Mouse (Mus musculus) cerebellum, adult (tissue): ENCODE data around the gene Kctd17.

Experiments
- ATAC-seq: cut with Nextera tagmentation; 2 replicates; pipeline ENCODE4 v1.9.2; 2017; ENCODE audit warnings: mild to moderate bottlenecking, moderate library complexity, mixed read lengths; ENCODE audit not compliant: insufficient number of reproducible peaks, low FRiP score, low TSS enrichment

Kctd17 gene

DNA sequence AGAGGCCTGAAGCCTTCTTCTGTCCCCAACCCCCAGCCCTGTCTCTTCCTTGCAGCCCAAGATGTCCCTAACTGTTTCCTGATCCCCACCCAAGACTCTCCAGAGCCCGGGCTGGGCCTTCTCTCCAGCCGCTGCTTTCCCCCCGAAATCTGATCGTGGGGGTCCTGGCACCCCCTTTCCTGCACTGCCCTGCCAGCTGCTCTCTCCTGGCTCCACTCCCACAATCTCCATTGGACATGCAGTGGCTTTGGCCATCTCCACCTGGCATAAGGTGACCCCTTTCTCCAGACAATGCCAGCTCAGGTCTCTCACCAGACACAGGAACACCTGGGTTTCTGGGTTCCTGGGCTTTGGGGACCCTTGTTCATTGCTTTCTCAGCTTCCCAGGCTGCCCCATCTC is 49.7 kb downstream of the Kctd17 start:
- ATAC-seq = no peak

DNA sequence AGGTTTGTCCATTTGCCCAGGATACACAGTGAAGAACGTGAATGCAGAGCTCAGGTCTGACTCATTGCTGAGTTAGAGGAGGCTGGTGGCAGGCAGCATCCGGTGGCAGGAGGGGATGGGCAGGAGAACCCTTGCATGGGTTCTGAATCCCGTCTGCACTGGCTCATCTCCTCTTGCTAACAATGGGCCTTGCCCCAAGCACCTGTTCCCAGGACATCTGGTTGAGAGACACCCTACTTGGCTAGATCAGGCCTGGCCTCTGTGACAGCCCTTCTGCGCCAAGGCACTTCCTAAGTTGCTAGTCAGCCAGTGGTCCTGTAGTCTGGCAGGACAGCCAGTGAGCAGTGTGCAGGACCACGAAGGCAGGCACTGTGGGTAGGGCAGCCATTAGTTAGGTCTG is 51.1 kb downstream of the Kctd17 start:
- no peak for ATAC-seq

DNA sequence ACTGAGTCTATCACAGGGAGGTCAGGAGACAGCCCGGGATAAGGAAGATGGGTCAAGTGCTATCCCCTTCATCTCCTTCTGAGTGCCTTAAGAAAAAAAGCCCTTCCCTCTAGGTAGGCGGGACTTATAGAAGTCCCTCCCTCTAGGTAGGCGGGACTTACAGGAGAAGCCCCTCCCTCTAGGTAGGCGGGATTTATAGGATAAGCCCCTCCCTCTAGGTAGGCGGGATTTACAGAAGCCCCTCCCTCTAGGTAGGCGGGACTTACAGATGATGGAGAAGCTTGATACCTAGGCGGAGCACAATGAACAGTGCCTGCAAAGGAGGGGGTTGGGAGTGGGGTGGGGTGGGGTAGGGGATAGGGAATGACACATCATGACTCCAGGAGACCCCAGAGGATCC is 51.7 kb downstream of the Kctd17 start:
- no peak for ATAC-seq

DNA sequence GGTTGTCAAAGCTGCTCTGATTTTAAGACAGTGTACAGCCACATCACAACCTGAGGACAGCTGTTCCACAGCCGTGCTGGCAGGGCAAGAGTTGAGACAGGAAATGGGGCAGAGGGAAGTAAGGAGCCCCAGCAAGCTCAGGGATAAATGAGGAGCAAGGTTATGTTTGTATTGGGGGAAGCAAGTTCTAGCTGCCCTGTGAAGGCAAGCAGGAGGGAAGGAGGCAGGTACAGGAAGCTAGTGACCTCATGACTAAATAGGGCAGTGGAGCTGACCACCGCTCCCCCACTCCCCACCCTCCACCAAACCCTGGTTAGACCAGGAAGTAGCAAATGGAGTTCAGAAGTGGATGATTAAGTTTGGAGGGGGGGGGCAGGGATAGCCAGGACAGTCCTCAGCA is 52.6 kb downstream of the Kctd17 start:
- ATAC-seq = no peak

DNA sequence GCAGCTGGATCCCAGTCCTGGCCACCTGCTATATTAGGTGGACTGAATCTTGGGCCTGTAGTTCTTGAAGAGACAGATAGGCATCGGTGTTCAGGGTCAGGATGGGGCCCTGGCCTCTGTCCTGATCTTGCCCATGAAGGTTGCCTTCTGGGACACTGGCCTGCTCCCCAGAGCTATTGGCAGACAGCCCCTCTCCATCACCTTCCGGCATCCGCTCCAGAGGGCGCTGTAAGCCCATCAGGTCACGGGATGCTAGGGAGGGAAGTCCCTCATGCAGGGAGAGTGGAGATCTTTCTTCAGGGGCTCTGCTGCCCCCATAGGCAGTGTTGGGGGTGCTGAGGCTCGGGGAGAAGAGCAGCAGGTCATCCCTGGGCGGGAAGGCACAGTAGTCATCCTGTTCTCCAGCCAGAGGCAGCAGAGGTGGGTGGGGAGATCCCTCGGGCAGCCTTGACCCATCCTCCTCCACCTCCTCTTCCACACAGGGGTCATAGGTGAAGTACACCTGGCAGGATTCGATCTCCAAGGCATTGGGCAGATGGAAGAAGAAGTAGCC is 53.2 kb downstream of the Kctd17 start:
- no peak for ATAC-seq

DNA sequence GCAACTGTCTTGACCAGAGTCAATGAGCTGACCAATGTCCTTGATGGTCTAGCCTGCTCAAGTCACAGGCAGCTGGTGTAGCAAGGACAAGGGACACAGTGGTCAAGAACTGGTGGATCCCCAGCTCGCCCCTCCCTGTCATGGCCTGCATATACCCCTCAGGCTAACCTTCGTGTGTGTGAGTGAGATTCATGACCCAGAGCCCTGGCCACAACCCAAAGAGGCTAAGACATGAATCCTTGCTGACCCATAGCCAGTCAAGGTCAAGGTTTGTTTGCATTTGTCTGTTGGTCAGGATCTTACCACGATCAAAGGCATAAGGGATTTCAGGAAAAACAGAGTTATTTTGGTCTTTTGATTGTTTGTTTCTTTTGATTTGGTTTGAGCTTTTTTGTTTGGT is 54.2 kb downstream of the Kctd17 start:
- ATAC-seq = no peak

DNA sequence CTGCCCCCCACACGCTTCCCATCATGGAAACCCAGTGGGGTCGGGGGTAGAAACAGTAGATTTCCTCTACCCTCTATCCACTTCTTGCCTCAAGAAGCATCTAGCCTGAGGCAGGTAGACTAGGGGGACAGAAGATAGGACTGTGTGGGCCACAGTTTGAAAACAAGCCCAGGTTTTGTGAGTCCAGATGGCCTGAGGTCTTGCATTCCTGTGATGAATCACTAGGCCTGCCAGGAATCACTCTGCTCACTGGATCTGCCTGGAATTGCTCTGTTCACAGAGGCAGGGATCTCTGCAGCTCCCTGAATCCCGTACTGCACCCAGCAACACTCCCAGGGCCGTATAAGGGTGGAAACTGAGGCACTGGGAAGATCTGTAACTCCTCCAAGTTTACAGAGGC is 54.9 kb downstream of the Kctd17 start:
- peak; percentile 86 for ATAC-seq

DNA sequence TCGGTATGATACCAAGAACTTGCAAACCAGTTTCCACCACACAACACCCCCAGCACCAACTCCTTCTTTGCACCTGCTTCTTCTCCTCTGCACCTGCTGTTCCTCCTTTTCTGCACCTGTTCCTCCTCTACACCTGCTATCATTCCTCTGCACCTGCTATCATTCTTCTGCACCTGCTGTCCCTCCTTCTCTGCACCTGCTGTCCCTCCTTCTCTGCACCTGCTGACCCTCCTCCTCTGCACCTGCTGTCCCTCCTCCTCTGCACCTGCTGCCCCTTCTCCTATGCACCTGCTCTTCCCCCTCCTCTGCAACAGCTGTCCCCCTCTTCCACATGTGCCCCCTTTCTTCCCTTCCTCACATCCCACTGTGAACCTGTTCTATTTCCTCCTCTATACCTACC is 58.2 kb downstream of the Kctd17 start:
- ATAC-seq = no peak

DNA sequence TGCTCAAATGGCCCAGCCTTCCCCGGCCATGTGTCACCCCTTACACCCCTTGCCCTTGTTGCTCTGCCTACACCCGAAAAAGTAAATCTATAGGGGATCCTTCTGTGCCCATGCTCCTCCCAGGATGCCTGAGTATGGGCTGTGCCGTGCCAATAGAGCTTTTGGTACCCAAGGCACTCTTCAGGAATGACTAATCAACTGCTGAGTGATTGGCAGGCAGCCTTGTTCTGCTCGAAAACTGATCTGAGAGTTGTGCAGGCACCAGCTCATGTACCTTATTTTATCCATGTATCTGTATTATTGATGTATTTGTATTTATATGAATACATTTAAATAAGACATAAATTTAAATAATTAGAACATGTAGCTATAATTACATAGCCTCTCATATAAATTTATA is 58.7 kb downstream of the Kctd17 start:
- no peak for ATAC-seq
